Mouse (Mus musculus) retina, postnatal 1 day (tissue): ENCODE data around the gene Sec62.
A peak's percentile ranks its signal among the peaks of the same experiment; 100 is the strongest.

Source experiments
- DNase-seq: peaks from one replicate; pipeline ENCODE4 v3.0.0-alpha.2; 2012

The Sec62 gene

DNA sequence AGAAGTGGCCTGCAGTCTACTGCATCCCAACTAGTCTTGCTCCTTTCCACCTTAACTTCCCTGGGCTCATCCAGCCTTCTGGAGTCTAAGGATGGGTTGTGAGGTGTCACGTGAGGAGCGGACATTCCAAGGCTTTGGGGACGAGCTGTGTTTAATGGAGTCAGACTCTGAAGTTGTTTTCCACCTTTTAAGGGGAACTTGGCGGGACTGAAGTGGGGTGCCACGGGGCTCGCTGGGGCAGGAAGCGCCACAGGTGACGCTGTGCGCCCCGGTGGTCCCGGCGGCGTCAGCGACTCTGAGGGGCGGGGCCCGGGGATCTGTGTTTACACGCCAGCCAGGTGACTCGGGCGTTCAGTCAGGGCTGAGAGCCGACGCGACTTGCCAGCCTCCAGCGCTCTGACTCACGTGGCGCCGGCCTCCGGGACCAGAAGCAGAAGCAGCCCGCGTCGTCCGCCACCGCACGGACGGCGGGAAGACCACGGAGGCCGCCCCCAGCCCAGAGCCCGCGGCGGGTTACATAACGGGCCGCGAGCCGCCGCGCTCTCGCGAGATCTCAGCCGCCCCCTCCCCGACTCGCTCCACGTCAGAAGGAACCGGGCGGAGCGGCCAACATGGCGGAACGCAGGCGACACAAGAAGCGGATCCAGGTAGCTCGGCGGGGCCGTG is at the start of gene Sec62:
Gene Sec62, plus strand, starts transcription at position 139 of the 666 bp plus-strand sequence.
- DNase-seq = peak; percentile 96

DNA sequence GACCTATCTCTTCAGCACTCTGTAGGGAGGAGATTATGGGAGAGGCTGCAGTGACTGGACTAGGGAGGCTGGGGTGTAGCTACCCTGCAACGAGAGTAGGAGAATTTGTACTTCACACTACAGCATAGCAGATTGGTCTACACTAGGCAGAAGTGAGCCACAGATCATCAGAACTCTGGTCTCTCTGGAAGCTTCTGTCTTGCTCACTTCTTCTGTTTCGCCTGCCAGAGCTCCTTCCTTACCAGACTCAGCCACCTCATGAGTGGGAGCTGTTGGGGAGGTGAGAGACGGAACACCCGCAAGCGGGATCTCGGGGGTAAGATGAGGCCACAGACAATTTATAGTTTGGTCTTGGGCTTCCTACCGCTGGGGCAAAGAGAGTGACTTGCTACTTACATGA is 49.8 kb upstream of the Sec62 start:
- no peak for DNase-seq

DNA sequence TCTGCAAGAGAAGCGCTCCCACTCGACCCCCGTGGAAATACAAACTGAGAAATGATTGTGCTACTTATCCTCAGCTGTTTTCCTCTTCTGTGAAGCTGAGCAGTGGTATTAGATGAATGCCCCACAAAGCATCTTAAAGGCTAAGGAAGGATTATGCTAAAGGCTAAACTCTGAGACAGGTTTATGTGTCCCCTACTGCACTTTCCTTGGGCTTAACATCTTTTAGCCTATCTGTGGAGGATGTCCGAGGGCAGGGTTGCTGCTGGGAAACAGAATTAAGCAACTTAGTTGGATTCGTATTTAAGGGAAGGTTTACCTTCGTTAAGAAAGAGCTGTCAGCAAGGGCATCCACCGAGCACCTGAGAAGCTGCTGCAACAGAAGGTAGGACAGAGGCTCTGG is 46.7 kb upstream of the Sec62 start, which contains the start of gene Samd7:
Gene Samd7, plus strand, starts transcription at position 288 of the 400 bp plus-strand sequence.
- DNase-seq = peak; percentile 78

DNA sequence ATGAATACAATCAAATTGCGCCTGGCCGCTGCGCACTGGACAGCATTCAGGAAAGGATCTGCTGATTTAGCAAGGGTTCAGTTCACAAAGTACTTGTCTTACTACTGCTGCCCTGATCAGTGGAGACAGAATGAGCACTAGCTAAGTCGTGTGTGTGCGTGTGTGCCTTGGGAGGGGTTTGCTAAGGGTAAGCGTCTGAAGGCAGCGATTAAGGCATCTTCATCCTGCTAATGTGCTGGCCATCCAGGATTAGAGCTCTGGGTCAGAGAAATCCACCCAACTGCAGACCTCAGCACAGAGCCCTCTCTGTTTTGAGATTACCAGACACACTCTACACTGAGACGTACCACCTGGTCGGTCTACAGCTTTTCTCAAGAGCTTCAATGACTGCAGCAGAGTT is 44.4 kb upstream of the Sec62 start:
- peak; percentile 85 for DNase-seq

DNA sequence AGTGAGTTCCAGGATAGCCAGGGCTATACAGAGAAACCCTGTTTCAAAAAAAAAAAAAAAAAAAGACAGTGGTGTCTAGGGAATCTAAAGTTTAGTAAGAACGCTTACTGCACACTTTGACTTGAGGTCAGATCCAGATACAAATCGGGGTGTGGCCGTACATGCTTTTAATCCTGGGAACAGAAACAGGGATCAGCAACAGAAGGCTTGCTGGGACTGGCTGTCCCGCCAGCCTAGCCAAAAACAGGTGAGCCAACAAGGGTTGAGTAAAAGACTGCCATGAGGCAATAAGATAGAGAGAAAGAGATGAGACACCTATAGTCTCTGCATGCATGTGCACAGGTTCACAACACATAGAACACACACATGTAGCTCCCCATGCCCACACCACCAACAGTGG is 38.0 kb upstream of the Sec62 start:
- DNase-seq = no peak

DNA sequence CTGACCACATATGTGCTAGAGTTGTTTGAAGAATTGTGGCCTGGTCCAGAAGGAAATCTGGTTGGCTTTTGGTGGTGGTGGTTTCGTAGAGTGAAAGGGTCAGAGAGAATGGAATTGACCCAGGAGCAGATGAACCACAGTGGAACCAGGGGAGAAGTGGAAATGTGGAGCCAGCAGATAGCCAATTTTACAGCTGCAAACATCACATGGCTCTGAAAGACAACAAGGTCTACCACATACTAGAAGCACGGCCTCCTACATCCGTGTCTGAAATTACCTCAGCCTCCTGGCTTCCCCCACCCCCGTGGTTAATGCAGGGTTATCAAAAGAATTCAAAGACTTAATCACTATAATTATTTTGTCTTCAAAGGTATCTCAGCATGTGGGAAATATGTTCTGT is 27.8 kb upstream of the Sec62 start:
- no peak for DNase-seq

DNA sequence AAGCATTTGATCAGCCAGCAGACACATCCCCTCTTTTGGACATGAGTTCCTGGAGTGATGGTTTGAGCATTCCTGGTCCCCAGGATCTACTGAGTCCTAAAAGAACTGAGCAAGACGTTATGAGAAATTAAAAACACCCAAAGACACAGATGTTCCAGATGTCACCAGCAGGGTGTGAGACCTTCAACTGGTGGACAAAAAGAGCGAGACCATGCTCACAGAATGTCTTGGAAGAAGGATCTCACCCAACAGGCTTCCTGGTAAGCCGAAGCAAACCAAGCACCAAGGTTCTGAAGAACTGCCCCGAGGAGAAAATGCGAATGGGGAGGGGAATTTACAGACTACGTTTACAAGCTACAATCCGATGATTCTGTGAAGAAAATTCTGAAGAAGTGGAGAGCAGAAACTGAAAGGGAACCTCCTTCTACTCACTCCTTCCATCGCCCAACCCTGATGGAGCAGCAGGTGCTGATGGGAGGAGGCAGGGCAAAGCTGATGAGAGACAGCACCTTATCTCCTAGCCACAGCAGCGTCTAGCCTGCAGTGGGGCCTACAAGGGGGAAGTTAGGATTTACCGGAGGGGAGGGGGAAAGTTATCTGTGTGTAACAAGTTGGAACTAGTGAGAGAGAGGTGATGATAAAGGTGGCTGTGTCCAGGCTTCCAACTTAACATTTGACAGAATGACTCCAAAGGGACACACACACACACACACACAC is 27.2 kb upstream of the Sec62 start:
- DNase-seq = no peak

DNA sequence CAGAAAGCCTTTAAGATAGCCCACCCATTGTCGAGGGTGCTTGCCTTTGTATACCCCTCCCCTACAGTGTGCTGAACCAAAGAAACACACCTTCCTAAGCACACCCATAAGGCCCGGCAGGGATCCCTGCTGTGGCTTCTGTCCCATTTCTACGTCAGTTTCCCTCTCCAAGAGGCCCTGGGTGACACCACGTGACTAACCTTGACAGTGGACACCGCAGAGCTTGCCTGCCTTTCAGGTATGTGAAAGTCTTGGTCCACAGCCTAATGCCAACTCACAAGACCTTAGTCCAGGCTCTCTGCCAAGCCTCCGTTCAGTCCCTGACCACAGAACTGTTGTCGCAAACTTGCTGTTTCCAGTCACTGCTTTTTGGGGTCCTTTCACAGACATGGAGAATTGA is 26.5 kb upstream of the Sec62 start:
- no peak for DNase-seq

DNA sequence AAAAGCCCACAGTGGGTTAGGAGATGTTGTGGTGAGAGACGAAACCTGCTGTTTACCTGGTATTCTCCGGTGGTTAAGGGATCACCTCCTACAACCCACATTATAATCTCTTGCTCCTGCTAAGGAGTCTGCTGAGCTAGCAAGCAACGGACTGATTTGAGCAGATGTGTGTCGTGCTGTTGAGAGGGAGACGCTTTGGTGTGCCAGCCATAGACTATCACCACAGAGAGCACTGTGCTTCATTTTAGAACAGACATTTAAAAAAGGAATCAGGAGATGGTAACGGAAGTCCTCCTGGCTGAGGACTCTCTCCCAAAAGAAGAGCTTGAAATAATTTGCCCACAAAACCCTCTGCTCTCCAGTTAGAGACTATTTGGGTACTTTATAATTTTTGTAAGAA is 25.4 kb upstream of the Sec62 start:
- DNase-seq = no peak

DNA sequence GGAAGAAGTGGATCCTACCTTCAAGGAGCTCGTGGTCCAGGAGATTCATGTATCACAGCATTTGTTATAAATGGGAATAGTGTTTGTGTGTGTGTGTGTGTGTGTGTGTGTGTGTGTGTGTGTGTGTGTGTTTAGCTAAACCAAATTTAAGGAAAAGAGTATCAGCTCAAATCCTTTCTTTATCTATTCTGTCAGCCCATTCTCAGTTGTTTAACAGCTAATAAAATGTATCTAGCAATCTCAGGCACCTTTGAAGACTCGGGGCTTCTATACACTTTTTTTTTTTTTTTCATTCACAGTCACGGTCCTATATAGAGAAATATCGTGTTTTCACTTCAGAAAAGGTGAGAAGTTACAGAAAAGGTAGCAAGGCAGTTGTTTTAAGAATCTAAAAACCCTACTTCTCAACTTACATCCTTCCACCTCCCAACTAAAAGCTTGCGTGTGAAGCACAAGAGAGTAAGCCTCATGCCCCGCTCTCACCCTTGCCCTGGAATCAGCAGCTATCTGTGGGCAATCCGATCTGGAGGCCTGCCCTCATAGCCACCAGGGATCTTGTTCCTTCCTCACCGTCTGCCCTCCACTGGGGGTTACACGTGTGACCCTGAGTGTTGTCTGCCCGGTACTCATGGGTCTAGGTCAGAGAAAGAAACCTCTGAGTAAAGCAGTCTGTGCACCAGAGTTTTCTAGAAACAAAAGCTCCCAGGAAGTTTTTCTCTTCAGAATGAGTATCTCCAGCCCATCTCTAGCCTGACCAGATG is 22.7 kb upstream of the Sec62 start:
- DNase-seq = no peak

DNA sequence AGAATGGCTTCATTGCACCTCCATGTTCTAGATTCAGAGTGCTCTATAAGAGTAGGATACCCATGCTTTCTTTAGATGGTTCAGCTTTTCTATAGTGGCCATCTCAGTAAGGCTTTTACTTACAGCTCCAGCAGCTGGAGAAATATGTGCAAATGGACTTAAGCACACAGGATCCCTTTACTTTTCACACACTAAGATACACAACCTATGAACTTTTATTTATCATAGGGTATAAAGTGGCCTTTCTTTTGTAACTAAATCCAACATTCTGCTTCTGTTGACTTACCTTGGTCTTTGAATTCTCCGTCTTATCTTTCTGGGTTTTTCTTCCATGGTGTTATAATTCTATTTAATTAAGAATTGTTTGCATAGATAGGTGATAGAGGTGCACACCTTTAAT is 21.1 kb upstream of the Sec62 start:
- DNase-seq = no peak

DNA sequence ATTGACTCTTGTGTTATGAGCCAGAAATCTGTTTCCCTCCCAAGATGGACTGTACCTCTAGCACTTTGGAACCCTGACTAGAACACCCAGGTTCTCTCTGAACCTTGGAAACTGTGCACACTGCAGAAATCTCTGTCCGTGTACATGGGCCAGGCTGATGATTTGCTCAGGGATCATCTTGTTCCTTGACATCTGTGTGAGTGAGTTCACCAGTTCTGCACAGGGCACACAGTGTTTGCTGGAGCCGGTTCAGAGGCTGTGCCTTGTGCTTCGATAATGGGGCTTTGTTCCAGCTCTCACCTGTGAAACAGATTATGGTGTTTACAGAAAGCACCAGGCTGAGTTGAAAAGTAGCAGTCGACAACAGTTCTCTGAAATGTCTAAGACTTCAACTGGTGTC is 20.0 kb upstream of the Sec62 start:
- DNase-seq = no peak

DNA sequence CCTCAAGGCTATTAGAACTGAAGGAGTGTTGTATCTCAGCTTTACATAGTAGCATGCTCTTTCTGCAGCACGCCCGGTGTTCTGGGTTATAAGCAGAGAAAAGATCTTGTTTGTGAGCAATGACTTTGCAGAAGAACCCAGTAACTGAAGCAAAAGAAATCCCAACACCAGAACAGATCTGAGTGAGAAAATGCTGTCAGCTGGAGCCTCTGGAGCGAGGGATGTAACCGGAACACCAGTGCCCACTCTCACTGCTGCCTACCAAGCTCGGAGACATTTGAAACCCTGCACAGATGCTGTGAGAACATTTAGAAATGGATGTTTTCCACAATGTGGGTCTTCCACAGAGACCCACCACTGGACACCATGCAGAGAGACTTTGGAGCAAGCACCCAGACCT is 18.0 kb upstream of the Sec62 start:
- DNase-seq = no peak

DNA sequence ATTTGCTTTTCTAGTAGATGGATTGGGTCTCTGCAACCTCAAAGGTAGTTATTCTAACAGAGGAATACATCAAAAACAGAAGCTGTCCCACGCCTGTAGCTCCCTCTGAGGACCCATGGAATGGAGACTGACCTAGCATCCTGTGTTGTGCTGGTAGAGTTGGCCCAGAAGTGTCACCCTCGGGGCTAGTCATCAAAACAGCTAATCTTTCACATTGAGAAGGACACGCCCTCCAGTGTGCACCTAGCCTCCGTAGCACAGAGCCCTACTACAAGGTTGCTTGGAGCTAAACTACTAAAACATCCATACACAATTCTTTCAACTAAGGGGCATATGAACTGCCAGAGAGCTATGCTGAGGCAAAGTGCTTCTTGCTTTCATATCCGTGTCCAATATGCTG is 14.7 kb upstream of the Sec62 start:
- DNase-seq = no peak

DNA sequence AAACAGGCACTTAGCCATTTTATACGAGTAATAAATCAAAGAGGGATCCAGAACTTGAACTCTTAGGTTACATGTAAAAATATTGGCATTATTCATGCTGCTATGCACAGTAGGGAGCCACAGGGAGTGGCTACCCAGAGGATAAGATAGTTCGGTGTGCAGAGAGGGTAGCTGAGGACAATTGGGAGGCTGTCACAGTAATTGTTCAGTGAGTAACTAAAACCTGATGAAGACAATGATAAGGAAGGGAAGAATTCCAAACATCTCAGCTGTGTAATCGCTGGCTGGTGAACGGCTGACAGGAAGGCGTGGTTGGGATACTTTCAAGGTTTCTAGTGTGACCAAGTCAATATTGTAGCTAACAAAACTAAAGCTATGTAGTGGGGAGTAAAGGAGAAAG is 4.1 kb upstream of the Sec62 start:
- DNase-seq = no peak

DNA sequence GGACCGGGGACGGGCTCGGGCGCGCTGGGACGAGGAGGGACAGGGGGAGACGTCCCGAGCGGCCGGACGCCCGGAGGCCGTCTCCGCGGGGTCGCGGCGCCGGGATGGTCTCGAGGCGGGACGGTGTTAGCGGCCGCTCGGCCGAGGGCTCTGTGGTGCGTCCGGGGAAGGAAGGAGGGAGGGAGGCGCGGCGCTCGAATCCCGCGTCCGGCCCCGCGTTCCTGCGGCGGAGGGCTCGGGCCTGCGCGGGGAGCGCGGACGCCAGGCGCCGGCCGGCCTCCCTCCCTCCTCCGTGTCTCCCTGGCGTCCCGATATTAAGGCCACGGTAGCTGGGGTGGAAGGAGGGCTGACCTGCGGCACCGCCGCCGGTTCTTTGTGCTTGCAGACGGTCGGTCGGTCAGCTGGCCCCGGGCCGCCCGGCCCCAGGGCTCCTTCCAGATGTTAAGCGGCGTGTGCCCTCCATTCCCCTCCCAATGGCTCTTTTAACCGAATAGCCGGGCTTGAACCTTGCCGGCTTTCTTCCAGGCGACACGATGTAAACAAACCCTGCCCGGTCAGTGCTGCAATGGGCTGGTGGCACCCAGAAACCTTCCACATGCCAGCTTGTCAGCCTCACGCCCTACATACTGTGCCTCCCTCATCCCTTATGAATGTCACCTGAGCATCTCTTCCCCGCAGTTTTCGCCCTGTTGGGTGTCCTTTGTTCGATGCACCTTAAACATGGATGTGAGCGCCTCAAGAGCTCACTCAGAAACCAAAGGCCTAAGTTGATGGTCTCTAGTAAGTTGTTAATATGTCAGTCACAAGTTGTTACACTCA is 937 bp downstream of the Sec62 start:
- no peak for DNase-seq

DNA sequence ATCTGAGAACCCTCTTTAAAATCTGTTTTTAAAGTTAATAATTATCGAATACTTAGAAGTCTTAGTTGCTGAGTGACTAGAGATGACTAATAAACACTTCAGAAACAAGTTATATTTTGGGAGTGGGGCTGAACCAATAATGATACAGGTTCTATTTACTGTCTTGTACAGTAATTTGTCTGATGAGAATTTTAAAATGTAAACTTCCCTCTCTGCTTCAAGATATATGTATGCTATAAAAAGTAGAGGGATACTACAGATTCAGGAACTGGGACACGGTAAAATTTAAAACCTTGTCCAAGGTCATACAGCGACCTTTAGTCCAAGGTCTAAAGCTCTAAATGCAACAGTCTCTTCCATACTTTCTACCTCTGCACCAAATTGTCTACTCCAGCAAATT is 9.5 kb downstream of the Sec62 start:
- DNase-seq = no peak

DNA sequence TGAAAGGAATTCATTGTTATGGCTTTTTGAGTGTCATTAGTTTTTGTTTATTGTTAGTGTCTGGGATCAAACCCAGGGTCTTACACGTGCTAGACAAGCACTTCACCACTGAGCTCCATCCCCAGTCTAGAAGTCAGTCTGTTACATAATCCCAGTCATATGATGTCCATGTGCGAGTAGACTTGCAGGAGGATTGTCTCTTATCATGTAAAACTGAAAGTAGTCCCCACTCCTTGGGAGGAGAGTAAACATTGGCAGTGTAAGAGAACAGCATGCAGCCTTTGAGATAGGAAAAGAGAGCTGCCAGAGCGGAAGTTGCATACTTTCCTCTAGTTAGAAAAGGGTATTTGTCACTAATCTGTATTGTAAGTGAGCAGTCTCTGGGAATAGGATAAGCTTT is 20.2 kb downstream of the Sec62 start:
- DNase-seq = no peak

DNA sequence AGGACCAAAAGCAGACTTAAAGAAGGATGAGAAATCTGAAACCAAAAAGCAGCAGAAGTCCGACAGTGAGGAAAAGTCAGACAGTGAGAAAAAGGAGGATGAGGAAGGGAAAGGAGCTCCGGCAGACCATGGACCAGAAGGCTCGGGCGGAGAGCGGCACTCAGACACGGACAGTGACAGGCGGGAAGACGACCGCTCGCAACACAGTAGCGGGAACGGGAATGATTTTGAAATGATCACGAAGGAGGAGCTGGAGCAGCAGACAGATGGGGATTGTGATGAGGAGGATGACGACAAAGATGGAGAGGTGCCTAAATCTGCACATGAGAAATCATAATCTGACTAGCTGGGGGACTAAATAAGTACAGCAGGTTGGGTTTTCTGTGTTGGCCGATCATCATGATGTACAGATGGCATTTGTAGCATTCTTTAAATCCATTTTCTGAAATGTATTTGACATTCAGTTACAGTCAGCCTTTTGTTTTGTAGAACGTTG is 26.0 kb downstream of the Sec62 start:
- DNase-seq = no peak

DNA sequence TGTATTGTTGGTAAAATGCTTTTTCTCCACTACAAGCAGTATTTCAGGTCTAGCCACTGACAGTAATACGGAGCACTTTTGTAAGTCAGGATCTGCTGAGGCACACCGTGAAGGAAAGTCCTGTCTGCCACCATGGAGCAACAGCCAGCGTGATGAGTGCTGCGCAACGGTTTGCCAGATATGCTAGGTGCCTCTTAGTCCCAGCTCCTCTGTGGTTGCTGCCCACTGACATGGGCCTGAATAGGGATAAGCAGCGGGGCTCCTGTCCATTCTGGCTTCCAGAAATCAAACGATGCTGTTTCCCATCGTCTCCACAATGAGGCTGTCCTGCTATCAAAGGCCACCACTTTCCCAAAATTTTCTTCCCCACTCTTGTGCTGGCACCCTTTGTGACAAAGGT is 29.5 kb downstream of the Sec62 start:
- no peak for DNase-seq

DNA sequence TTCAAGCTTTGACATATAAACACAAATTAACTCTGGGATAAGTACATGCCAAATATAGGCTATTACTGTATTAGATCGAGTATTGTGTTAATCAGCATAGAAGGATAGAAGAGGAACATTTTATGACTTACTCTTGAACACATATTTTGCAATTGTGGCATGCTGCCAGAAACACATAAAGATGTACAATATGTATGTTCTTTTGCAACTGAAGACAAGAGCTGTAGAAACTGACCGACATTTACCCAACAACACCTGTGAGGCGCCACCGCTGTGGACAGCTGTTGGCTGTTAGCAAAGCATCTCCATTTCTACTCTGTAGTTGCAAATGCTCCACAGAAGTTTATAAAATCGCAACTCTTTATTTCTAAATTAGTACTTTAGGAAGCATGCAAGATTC is 33.4 kb downstream of the Sec62 start:
- no peak for DNase-seq

DNA sequence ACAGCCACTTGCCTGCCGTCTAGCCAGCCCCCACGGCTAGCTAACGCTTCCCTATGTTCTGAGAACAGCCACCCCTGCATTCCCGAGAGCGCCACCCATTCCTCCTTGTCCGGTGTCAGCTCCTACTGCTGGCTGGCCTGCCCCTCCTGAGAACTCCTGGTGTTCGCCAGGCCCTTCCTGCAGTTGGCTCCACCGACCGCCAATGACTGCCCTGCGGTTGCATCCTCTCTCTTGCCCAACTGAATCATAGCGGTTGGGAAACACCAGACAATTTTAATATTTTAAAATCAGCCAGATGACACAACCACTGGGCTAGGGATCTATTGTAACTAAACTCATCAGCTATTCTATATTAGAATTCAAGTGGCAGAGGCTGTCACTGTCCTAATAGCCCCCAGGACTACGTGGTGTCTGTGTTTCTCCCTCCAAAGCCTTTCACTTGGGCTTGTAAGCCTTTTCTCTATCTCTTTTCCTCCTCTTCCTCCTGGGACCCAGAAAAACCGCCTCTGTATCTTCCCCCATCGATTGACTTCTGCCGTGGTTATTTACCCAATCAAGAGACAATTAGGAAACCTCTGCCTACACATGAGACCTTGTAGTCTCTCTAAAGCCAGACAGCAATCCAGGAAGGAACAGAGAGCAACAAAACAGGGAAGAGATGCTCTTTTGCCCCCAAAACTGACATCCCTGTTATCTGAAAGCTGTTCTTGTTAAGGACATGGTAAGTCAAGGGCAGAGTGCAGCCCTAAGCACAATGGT is 39.4 kb downstream of the Sec62 start:
- no peak for DNase-seq
